11 mouse cellular contexts compared by ENCODE assay signal in genomic region chr6:71621981-71622380, GRCm38 (mm10). TPM values are rescaled to one million over a fixed set of nuclear protein-coding genes. Genes with fewer than 3 reads are reported as not detected.
DNase-seq lines count a peak whose midpoint lies in the region; ATAC-seq lines count a peak whose summit lies in the region.
"Had no signal": no experiment of that assay in that cellular context is flagged by ENCODE, and none has a peak within 500 bp of the region (broad histone marks: within the 10 kb centered on the region; RNA-seq: fewer than 3 reads in every experiment).

No protein-coding gene starts in this region.

- H3K4me1 ChIP-seq in heart, embryonic 11.5 days (ENCODE audit: control insufficient read depth, insufficient read depth, low read length) = no peaks in the 10 kb centered on the region
- H3K4me1 ChIP-seq in kidney, embryonic 14.5 days (ENCODE audit: control insufficient read depth, insufficient read depth, low read length) = no peaks in the 10 kb centered on the region
- no peaks in the 10 kb centered on the region for H3K4me1 ChIP-seq in hindbrain, embryonic 13.5 days (replicated peaks)
- H3K4me1 ChIP-seq: liver, embryonic 13.5 days had no signal

- no peaks in the 10 kb centered on the region for H3K27me3 ChIP-seq in heart, embryonic 11.5 days (ENCODE audit: control insufficient read depth, insufficient read depth, low read length)
- H3K27me3 ChIP-seq in kidney, embryonic 14.5 days (ENCODE audit: control insufficient read depth, insufficient read depth, low read length) = no peaks in the 10 kb centered on the region
- H3K27me3 ChIP-seq in hindbrain, embryonic 13.5 days = no peaks in the 10 kb centered on the region
- H3K27me3 ChIP-seq: liver, embryonic 13.5 days had no signal

- no peak overlapping the region for H3K4me2 ChIP-seq in heart, embryonic 11.5 days
- no peak overlapping the region for H3K4me2 ChIP-seq in kidney, embryonic 14.5 days (replicated peaks; ENCODE audit: low read depth, low read length)
- no peak overlapping the region for H3K4me2 ChIP-seq in hindbrain, embryonic 13.5 days
- H3K4me2 ChIP-seq: liver, embryonic 13.5 days had no signal

- intact Hi-C loops in heart, postnatal 36 days (cut with DNase I) = no loop called here

- H3K9ac ChIP-seq in heart, embryonic 11.5 days (ENCODE audit: low read depth, low read length) = no peak overlapping the region
- H3K9ac ChIP-seq in kidney, embryonic 14.5 days (ENCODE audit: low read depth, low read length) = no peak overlapping the region
- no peak overlapping the region for H3K9ac ChIP-seq in hindbrain, embryonic 13.5 days
- H3K9ac ChIP-seq: liver, embryonic 13.5 days had no signal

- WGBS in heart, embryonic 11.5 days (ENCODE audit: insufficient replicate concordance) = 91% methylated on average over 5 of the region's 5 CpGs
- 89% methylated on average over 5 of the region's 5 CpGs for WGBS in kidney, embryonic 14.5 days
- WGBS in hindbrain, embryonic 13.5 days = 94% methylated on average over 5 of the region's 5 CpGs

- H3K9me3 ChIP-seq in heart, embryonic 11.5 days (replicated peaks; ENCODE audit: control insufficient read depth, low read length) = no peaks in the 10 kb centered on the region
- H3K9me3 ChIP-seq in kidney, embryonic 14.5 days (ENCODE audit: control insufficient read depth, low read length) = no peaks in the 10 kb centered on the region
- H3K9me3 ChIP-seq in hindbrain, embryonic 13.5 days = no peaks in the 10 kb centered on the region
- H3K9me3 ChIP-seq: liver, embryonic 13.5 days had no signal

- DNase-seq in heart, adult 8-10 months (ENCODE audit: low spot score) = peak; percentile 49
- peak; percentile 89 for DNase-seq in adipocyte (ENCODE audit: low spot score)
- DNase-seq in adrenal gland, postnatal 36 days = peak; percentile 36 to 62
- peak; percentile 47 to 60 for DNase-seq in heart, postnatal 36 days
- DNase-seq: liver, embryonic 13.5 days; midbrain, embryonic 14.5 days had no signal

- H3K4me3 ChIP-seq in heart, embryonic 11.5 days (ENCODE audit: low read depth, low read length) = no peak overlapping the region
- no peak overlapping the region for H3K4me3 ChIP-seq in kidney, embryonic 14.5 days (ENCODE audit: low read length)
- no peak overlapping the region for H3K4me3 ChIP-seq in hindbrain, embryonic 13.5 days
- H3K4me3 ChIP-seq: liver, embryonic 13.5 days had no signal

- no peak for ATAC-seq in heart, embryonic 11.5 days (replicated peaks; ENCODE audit: insufficient number of reproducible peaks, low FRiP score, low TSS enrichment)
- no peak for ATAC-seq in CD4-positive, CD25-positive, alpha-beta regulatory T cell, adult 4 months
- ATAC-seq in kidney, embryonic 14.5 days (ENCODE audit: low FRiP score, low TSS enrichment) = no peak
- ATAC-seq in hindbrain, embryonic 13.5 days (ENCODE audit: low FRiP score) = no peak
- ATAC-seq: hindbrain, postnatal 0 days had no signal

- H3K36me3 ChIP-seq in heart, embryonic 11.5 days (ENCODE audit: control insufficient read depth, insufficient read depth, low read length) = peaks cover 20% of the 10 kb centered on the region
- peaks cover 88% of the 10 kb centered on the region for H3K36me3 ChIP-seq in kidney, embryonic 14.5 days (ENCODE audit: control insufficient read depth, insufficient read depth, low read length)
- H3K36me3 ChIP-seq in hindbrain, embryonic 13.5 days = peaks cover 79% of the 10 kb centered on the region

- no peak overlapping the region for H3K27ac ChIP-seq in heart, embryonic 11.5 days (ENCODE audit: low read depth, low read length)
- no peak overlapping the region for H3K27ac ChIP-seq in kidney, embryonic 14.5 days (ENCODE audit: low read depth, low read length)
- no peak overlapping the region for H3K27ac ChIP-seq in hindbrain, embryonic 13.5 days
- H3K27ac ChIP-seq: hindbrain, postnatal 0 days; liver, embryonic 13.5 days had no signal

RNA-seq across cellular contexts. Expression of gene Kdm3a, which starts 10.8 kb away (rescaled TPM):
- 10 to 100 TPM; 17.4 to 19.9 (median 19.0) TPM for total RNA-seq in heart, adult 8-10 months (2022)
- polyA plus RNA-seq in heart, embryonic 11.5 days (2014; fragmentation: Nextera tagmentation; extraction: Ambion mirVana) = 32.4 and 35.1 TPM in 2 replicates
- total RNA-seq in adrenal gland, postnatal 36 days (2021) = 10 to 100 TPM; 29.7 to 31.3 TPM
- 10 to 100 TPM; 21.1 to 24.4 TPM for total RNA-seq in heart, postnatal 36 days (2021)
- polyA plus RNA-seq in CD4-positive, CD25-positive, alpha-beta regulatory T cell, adult 4 months (2017; shearing (Covaris generic)) = 10 to 100 TPM; 49.8 to 71.0 TPM
- 26.7 and 47.5 TPM in 2 replicates for polyA plus RNA-seq in kidney, embryonic 14.5 days (2014; fragmentation: Nextera tagmentation; extraction: Ambion mirVana)
- polyA plus RNA-seq in hindbrain, embryonic 13.5 days (2015; fragmentation: Nextera tagmentation; extraction: Ambion mirVana) = 52.0 and 54.3 TPM in 2 replicates
